Mouse (Mus musculus) kidney, adult 9 months (tissue): Measurements from ENCODE around the gene Cyp4f16.
"Not testable (repeated sequence)": the region's sequence is repeated elsewhere in the genome, so short reads cannot be mapped to it uniquely, and the experiment has no call there.

Source experiments
- DNase-seq: peaks from one replicate; pipeline ENCODE4 v3.0.0; 2022

Gene Cyp4f16

DNA sequence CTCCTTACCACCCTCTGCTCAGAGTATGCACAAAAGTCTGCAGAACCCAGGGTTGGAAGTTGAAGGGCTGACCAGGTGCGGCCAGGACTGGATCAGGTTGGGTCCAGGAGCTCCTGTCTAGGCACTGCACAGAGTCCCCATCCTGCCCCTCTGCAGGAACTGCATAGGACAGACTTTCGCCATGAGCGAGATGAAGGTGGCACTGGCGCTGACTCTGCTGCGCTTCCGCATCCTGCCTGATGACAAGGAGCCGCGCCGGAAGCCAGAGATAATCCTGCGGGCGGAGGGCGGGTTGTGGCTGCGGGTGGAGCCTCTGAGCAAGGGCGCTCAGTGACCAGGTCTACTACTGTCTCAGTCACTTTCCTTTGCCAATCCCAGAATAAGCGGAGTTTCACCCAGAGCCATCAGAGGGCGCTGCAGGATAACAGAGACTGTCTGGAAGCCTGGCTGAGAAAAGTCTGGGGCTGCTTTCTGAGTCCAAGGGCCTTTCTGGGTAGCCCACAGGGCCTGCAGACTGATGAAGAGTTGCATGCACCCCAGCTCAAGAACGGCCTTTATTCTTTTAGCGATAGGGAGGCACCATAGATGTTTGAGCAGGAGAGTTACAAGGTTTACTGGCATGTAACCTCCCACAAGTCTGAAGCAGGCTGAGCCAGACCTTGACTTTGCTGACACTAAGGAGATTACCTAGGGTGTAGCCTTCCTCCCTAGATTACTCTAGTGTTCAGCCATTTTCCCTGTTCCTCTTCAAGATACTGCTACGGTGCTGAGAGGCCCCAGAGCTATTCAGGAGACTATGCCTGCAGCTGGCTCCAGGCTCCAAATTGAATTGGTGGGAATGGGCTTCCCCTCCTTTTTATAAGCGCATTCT is 14.8 kb downstream of the Cyp4f16 start:
- DNase-seq = peak; percentile 85

- not testable (repeated sequence) for DNase-seq
Observed at GRCm38 (mm10) chr17:32553016-32553415, 16.7 kb downstream of the Cyp4f16 start.

DNA sequence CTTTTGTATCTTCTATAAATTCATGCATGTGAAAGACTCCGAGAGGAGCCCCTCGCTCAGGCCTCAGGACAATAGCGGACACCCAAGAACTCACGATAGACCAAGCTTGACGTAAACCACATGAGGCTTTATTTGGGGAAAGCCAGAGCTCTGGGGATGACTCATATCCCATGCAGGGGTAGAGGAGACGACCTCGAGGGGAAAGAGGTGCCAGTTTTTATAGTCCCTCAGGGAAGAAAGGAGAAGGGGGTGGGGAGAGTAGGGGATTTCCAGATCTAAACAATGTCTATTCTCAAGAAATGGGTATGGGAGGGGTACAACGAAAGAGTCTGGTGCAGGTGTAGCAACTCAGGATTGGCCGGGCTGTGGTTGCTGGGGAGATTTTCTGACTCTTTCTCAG is 18.0 kb downstream of the Cyp4f16 start:
- DNase-seq = not testable (repeated sequence)

DNA sequence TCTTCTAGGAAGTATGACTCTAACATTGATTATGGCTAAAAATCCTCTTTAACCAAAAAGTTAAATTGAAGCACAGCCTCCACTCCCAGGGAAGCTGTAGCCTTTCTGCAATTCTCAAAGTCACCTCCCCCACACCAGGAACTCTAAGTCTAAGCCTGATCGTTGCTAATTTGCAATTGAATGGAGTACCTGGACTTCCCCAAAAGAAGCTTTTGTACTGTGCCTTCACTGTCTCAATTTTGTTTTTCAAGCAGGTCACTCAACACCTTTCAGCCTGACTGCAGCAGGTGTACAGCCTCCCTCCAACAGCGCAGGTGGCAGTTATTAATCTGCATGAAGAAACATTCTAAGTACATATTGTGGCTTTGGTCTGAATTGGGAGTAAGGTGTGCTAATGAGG is 26.9 kb downstream of the Cyp4f16 start:
- DNase-seq = not testable (repeated sequence)

GRCm38 (mm10) chr17:32573286-32573685 is 36.9 kb downstream of the Cyp4f16 start:
- DNase-seq = not testable (repeated sequence)

GRCm38 (mm10) chr17:32577496-32578186 is 41.3 kb downstream of the Cyp4f16 start:
- DNase-seq = no peak

- no peak for DNase-seq
Observed at GRCm38 (mm10) chr17:32596494-32596893, 60.1 kb downstream of the Cyp4f16 start.
